Mouse (Mus musculus): Measurements from ENCODE around the gene Rfx7. TPM values are rescaled to one million over a fixed set of nuclear protein-coding genes. Genes with fewer than 3 reads are reported as not detected.
"Not testable (repeated sequence)": the region's sequence is repeated elsewhere in the genome, so short reads cannot be mapped to it uniquely, and the experiment has no call there.

Rfx7 gene
- total and polyA plus RNA-seq, 3 experiments: 29.2 to 145 (median 31.4) TPM

DNA sequence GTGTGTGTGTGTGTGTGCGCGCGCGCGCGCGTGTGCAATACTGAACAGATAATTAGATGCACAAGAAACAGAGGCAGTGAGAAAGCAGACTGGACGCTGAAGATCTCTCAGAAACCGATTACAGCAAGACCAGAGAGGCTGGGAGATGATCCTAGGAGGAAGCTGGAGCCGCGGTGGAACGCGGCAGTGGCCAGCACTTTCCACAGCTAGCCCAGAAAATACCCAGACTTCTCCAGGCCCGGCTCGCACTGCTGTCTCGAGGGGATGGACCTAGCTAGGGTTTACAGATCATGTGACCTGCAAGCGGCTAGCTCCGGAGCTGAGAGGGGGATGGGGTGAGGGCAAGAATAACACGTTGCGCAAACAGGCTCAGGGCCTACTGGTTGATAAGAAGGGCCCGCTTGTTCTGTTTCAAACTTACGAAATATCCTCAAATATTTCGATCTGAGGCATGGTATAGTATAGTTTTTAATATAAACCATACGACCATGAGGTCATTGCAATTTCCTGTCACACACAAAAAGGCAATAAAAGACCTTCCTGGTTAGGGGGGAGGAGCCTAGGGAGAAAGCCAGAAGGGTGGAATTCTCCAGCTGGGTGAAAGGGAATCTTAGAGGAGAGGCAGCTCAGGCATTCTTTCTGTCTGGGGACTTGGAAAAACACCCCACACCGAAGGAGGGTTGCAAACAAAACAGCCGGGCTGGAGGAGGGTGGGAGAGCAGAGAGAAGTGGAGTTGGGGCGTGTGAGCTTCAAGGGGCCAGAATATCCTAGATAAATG lies 108.0 kb downstream of the Rfx7 start:
- Histone ChIP-seq H3K4me1 (ENCODE audit: insufficient read depth, low read depth, low read length) (peaks cover 40% of the 10 kb centered on the region), H3K36me3 (replicated peaks) (no peaks in the 10 kb centered on the region), H3K27me3 (ENCODE audit: insufficient read depth, low read length) (no peaks in the 10 kb centered on the region; the same call in 1 of the 2 replicates), H3K9me3 (replicated peaks) (peaks cover 3% of the 10 kb centered on the region; the same call in 1 of the 2 replicates), H3K4me3 (ENCODE audit: low read depth, low read length) (peak overlapping the region; percentile 68)
- TF ChIP-seq GATA2 (IDR thresholded peaks at IDR 0.05; ENCODE audit: borderline replicate concordance, low read depth, low read length) (no peak), POLR2AphosphoS5 (IDR thresholded peaks at IDR 0.05; ENCODE audit: insufficient replicate concordance, low read depth, low read length) (no peak), GATA1 (IDR thresholded peaks at IDR 0.05; ENCODE audit: borderline replicate concordance, low read length) (no peak), TAL1 (conservative IDR thresholded peaks at IDR 0.05; ENCODE audit: low read depth, low read length) (no peak), CTCF (IDR thresholded peaks at IDR 0.05; ENCODE audit: low read depth, low read length) (no peak)
- ATAC-seq (ENCODE audit: extremely low read depth, insufficient number of reproducible peaks, low FRiP score, poor library complexity, severe bottlenecking) (peak; percentile 89), DNase-seq (ENCODE audit: low spot score) (peak; percentile 79)

DNA sequence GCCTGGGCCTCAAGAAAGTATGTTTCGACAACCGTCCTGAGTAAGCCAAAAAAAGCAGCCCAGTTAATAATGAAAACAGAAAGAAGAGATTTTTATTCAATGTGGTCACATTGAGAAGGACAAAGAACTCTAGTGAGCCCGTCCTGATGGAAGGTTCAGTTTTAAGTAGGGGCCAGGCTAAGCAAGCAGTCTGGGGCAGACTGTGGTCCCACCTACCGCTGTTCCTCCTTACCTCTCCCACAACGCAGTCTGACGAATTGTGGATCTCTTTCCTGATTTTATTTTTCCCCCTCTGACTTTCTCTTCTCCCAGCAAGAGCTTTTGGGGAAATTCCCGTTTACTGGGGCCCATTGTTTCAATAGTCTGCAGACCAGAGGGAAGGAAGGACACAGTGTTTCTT lies 108.6 kb downstream of the Rfx7 start:
- DNase-seq (ENCODE audit: low spot score) (no peak), ATAC-seq (ENCODE audit: extremely low read depth, insufficient number of reproducible peaks, low FRiP score, poor library complexity, severe bottlenecking) (no peak)
- H3K36me3 ChIP-seq (replicated peaks): no peaks in the 10 kb centered on the region
- H3K9me3 ChIP-seq (replicated peaks): peaks cover 3% of the 10 kb centered on the region; the same call in 1 of the 2 replicates
- H3K27me3 ChIP-seq (ENCODE audit: insufficient read depth, low read length): no peaks in the 10 kb centered on the region; the same call in 1 of the 2 replicates
- TF ChIP-seq TAL1 (conservative IDR thresholded peaks at IDR 0.05; ENCODE audit: low read depth, low read length) (no peak), GATA1 (IDR thresholded peaks at IDR 0.05; ENCODE audit: borderline replicate concordance, low read length) (no peak), GATA2 (IDR thresholded peaks at IDR 0.05; ENCODE audit: borderline replicate concordance, low read depth, low read length) (no peak), POLR2AphosphoS5 (IDR thresholded peaks at IDR 0.05; ENCODE audit: insufficient replicate concordance, low read depth, low read length) (no peak), CTCF (IDR thresholded peaks at IDR 0.05; ENCODE audit: low read depth, low read length) (no peak)
- no peak overlapping the region; the same call in 1 of the 2 replicates for H3K4me3 ChIP-seq (ENCODE audit: low read depth, low read length)
- H3K4me1 ChIP-seq (ENCODE audit: insufficient read depth, low read depth, low read length): peaks cover 38% of the 10 kb centered on the region

DNA sequence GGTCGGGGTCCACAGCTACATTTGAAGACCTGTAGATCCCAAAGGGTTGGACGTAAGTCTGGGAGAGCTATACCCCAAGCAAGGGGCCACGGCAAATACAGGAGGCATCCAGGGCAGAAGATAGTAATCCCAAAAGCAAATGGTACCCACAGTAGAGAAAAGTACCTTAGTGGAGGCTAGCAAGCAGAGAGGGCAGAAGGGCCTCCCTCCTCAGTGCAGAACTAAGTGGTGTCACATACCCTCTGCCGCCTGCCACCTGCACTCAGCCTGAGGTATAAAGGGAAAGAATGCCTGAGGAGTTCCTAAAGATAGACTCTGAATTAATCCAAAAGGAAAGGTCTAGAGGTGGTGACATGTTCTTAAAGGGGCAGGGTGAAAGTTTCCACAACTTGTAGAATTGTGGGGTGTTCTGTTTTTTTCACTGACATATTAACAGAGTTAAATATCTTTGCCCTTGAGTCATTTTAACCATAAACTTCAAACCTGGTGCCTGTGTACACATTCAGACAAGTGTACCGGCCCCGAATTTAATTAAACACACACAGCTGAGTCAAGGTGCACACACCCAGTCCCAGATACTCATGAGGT lies 109.1 kb downstream of the Rfx7 start:
- Histone ChIP-seq H3K4me1 (ENCODE audit: insufficient read depth, low read depth, low read length) (peaks cover 38% of the 10 kb centered on the region), H3K27me3 (ENCODE audit: insufficient read depth, low read length) (no peaks in the 10 kb centered on the region; the same call in 1 of the 2 replicates), H3K9me3 (replicated peaks) (peaks cover 3% of the 10 kb centered on the region; the same call in 1 of the 2 replicates), H3K36me3 (replicated peaks) (no peaks in the 10 kb centered on the region), H3K4me3 (ENCODE audit: low read depth, low read length) (no peak overlapping the region)
- TF ChIP-seq CTCF (IDR thresholded peaks at IDR 0.05; ENCODE audit: low read depth, low read length): no peak
- TF ChIP-seq GATA1 (IDR thresholded peaks at IDR 0.05; ENCODE audit: borderline replicate concordance, low read length): no peak
- ATAC-seq (ENCODE audit: extremely low read depth, insufficient number of reproducible peaks, low FRiP score, poor library complexity, severe bottlenecking): no peak
- no peak for DNase-seq (ENCODE audit: low spot score)

- not testable (repeated sequence) for H3K4me3 ChIP-seq (ENCODE audit: low read depth, low read length); H3K9me3 ChIP-seq (replicated peaks); DNase-seq (ENCODE audit: low spot score); H3K27me3 ChIP-seq (ENCODE audit: insufficient read depth, low read length); ATAC-seq (ENCODE audit: extremely low read depth, insufficient number of reproducible peaks, low FRiP score, poor library complexity, severe bottlenecking); H3K36me3 ChIP-seq (replicated peaks)
- H3K4me1 ChIP-seq (ENCODE audit: insufficient read depth, low read depth, low read length): peaks cover 34% of the 10 kb centered on the region
Observed at GRCm38 (mm10) chr9:72642756-72643447, 110.9 kb downstream of the Rfx7 start.

- H3K4me3 ChIP-seq (ENCODE audit: low read depth, low read length): no peak overlapping the region
- H3K9me3 ChIP-seq (replicated peaks): peaks cover 3% of the 10 kb centered on the region; the same call in 1 of the 2 replicates
- TF ChIP-seq POLR2AphosphoS5 (IDR thresholded peaks at IDR 0.05; ENCODE audit: insufficient replicate concordance, low read depth, low read length): no peak
- H3K36me3 ChIP-seq (replicated peaks): no peaks in the 10 kb centered on the region
- ATAC-seq (ENCODE audit: extremely low read depth, insufficient number of reproducible peaks, low FRiP score, poor library complexity, severe bottlenecking) (no peak), DNase-seq (ENCODE audit: low spot score) (no peak)
- H3K4me1 ChIP-seq (ENCODE audit: insufficient read depth, low read depth, low read length): peaks cover 30% of the 10 kb centered on the region
- H3K27me3 ChIP-seq (ENCODE audit: insufficient read depth, low read length): peaks cover 6% of the 10 kb centered on the region; the same call in 1 of the 2 replicates
Observed at GRCm38 (mm10) chr9:72643651-72644417, 111.8 kb downstream of the Rfx7 start.

DNA sequence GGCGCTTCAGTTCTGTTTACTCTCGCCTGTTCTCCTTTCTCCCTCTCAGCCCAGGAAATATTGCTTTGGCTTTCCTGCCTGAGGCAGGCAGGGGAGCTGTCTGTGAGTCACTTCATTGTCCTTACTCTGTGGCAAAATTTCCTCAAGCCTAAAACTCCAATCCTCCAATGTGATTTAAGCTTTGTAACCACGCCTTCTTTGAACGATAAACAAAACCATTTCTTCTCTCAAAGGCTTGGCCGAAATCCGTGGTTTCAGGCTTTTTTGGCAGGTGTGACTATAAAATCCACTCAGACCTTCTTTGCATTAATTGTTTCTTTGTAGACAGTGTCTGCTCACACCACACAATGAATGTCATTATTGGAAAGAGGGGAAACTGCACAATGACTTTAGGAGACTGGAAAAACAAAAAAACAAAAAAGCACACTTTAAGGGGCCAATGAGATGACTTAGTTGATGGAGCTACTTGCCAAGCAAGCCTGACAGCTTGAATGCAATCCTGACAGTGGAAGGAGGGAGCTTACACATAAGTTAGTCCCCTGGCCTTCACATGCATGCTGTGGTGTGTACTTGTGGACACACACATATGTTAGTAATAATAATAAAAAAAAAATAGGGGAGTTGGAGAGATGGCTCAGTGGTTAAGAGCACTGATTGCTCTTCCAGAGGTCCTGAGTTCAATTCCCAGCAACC lies 112.5 kb downstream of the Rfx7 start:
- Histone ChIP-seq H3K4me1 (ENCODE audit: insufficient read depth, low read depth, low read length) (peaks cover 26% of the 10 kb centered on the region), H3K36me3 (replicated peaks) (no peaks in the 10 kb centered on the region), H3K9me3 (replicated peaks) (peaks cover 3% of the 10 kb centered on the region; the same call in 1 of the 2 replicates), H3K4me3 (ENCODE audit: low read depth, low read length) (no peak overlapping the region), H3K27me3 (ENCODE audit: insufficient read depth, low read length) (peaks cover 6% of the 10 kb centered on the region; the same call in 1 of the 2 replicates)
- no peak for TF ChIP-seq CTCF (IDR thresholded peaks at IDR 0.05; ENCODE audit: low read depth, low read length)
- TF ChIP-seq GATA2 (IDR thresholded peaks at IDR 0.05; ENCODE audit: borderline replicate concordance, low read depth, low read length): no peak
- no peak for TF ChIP-seq GATA1 (IDR thresholded peaks at IDR 0.05; ENCODE audit: borderline replicate concordance, low read length)
- no peak for TF ChIP-seq POLR2AphosphoS5 (IDR thresholded peaks at IDR 0.05; ENCODE audit: insufficient replicate concordance, low read depth, low read length)
- TF ChIP-seq TAL1 (conservative IDR thresholded peaks at IDR 0.05; ENCODE audit: low read depth, low read length): no peak
- DNase-seq (ENCODE audit: low spot score) (no peak), ATAC-seq (ENCODE audit: extremely low read depth, insufficient number of reproducible peaks, low FRiP score, poor library complexity, severe bottlenecking) (no peak)

Data from G1E (cell line).